Mouse (Mus musculus): Measurements from ENCODE around the gene Wdfy2. TPM values are rescaled to one million over a fixed set of nuclear protein-coding genes. Genes with fewer than 3 reads are reported as not detected.

Wdfy2 gene
- polyA plus RNA-seq, 1 experiment, result 0.56 TPM

GRCm38 (mm10) chr14:62842495-62842894, 5.0 kb downstream of the Wdfy2 start:
- peaks cover 35% of the 10 kb centered on the region for H3K4me1 ChIP-seq
- no peak for TF ChIP-seq GATA1 (IDR thresholded peaks at IDR 0.05; ENCODE audit: borderline replicate concordance, low read length)
- TF ChIP-seq FLI1 (IDR thresholded peaks at IDR 0.05; ENCODE audit: low read length), result no peak
- peaks cover 8% of the 10 kb centered on the region for H3K36me3 ChIP-seq (replicated peaks; ENCODE audit: low read length)
- peaks cover 6% of the 10 kb centered on the region for H3K27me3 ChIP-seq (replicated peaks)
- no peak overlapping the region for H3K4me3 ChIP-seq (replicated peaks)
- H3K9me3 ChIP-seq, result peaks cover 8% of the 10 kb centered on the region

GRCm38 (mm10) chr14:62842976-62843375, 5.5 kb downstream of the Wdfy2 start:
- no peak overlapping the region for H3K4me3 ChIP-seq (replicated peaks)
- peaks cover 8% of the 10 kb centered on the region for H3K9me3 ChIP-seq
- H3K27me3 ChIP-seq (replicated peaks), result peaks cover 3% of the 10 kb centered on the region
- peaks cover 33% of the 10 kb centered on the region for H3K4me1 ChIP-seq
- TF ChIP-seq FLI1 (IDR thresholded peaks at IDR 0.05; ENCODE audit: low read length) (no peak), GATA1 (IDR thresholded peaks at IDR 0.05; ENCODE audit: borderline replicate concordance, low read length) (no peak)
- peaks cover 8% of the 10 kb centered on the region for H3K36me3 ChIP-seq (replicated peaks; ENCODE audit: low read length)

- Histone ChIP-seq H3K9me3 (peaks cover 11% of the 10 kb centered on the region), H3K36me3 (replicated peaks; ENCODE audit: low read length) (peaks cover 8% of the 10 kb centered on the region), H3K4me1 (peaks cover 27% of the 10 kb centered on the region), H3K27me3 (replicated peaks) (peaks cover 2% of the 10 kb centered on the region), H3K4me3 (replicated peaks) (no peak overlapping the region)
- TF ChIP-seq FLI1 (IDR thresholded peaks at IDR 0.05; ENCODE audit: low read length), result no peak
These were observed 6.7 kb downstream of the Wdfy2 start for GRCm38 (mm10) chr14:62844226-62844625.

GRCm38 (mm10) chr14:62845011-62845840, 7.7 kb downstream of the Wdfy2 start:
- H3K4me3 ChIP-seq (replicated peaks), result peak overlapping the region; percentile 54
- H3K4me1 ChIP-seq, result peaks cover 27% of the 10 kb centered on the region
- TF ChIP-seq GATA1 (IDR thresholded peaks at IDR 0.05; ENCODE audit: borderline replicate concordance, low read length), result no peak
- no peak for TF ChIP-seq FLI1 (IDR thresholded peaks at IDR 0.05; ENCODE audit: low read length)
- peaks cover 8% of the 10 kb centered on the region for H3K36me3 ChIP-seq (replicated peaks; ENCODE audit: low read length)
- H3K9me3 ChIP-seq, result peaks cover 15% of the 10 kb centered on the region
- peaks cover 2% of the 10 kb centered on the region for H3K27me3 ChIP-seq (replicated peaks)

GRCm38 (mm10) chr14:62850980-62851379, 13.5 kb downstream of the Wdfy2 start:
- H3K4me1 ChIP-seq, result peaks cover 24% of the 10 kb centered on the region
- peaks cover 18% of the 10 kb centered on the region for H3K27me3 ChIP-seq (replicated peaks)
- H3K9me3 ChIP-seq, result peaks cover 6% of the 10 kb centered on the region; the same call in 1 of the 2 replicates
- TF ChIP-seq GATA1 (IDR thresholded peaks at IDR 0.05; ENCODE audit: borderline replicate concordance, low read length) (no peak), FLI1 (IDR thresholded peaks at IDR 0.05; ENCODE audit: low read length) (no peak)
- no peak overlapping the region for H3K4me3 ChIP-seq (replicated peaks)
- H3K36me3 ChIP-seq (replicated peaks; ENCODE audit: low read length), result no peaks in the 10 kb centered on the region

- Histone ChIP-seq H3K4me1 (peaks cover 38% of the 10 kb centered on the region), H3K36me3 (replicated peaks; ENCODE audit: low read length) (no peaks in the 10 kb centered on the region), H3K4me3 (replicated peaks) (no peak overlapping the region), H3K9me3 (peaks cover 6% of the 10 kb centered on the region; the same call in 1 of the 2 replicates), H3K27me3 (replicated peaks) (peaks cover 32% of the 10 kb centered on the region)
- TF ChIP-seq FLI1 (IDR thresholded peaks at IDR 0.05; ENCODE audit: low read length) (no peak), GATA1 (IDR thresholded peaks at IDR 0.05; ENCODE audit: borderline replicate concordance, low read length) (no peak)
These were observed 15.4 kb downstream of the Wdfy2 start for GRCm38 (mm10) chr14:62852840-62853239.

- Histone ChIP-seq H3K27me3 (replicated peaks) (peaks cover 34% of the 10 kb centered on the region), H3K4me3 (replicated peaks) (no peak overlapping the region), H3K36me3 (replicated peaks; ENCODE audit: low read length) (peaks cover 1% of the 10 kb centered on the region), H3K4me1 (peaks cover 53% of the 10 kb centered on the region), H3K9me3 (peaks cover 3% of the 10 kb centered on the region)
- no peak for TF ChIP-seq FLI1 (IDR thresholded peaks at IDR 0.05; ENCODE audit: low read length)
- TF ChIP-seq GATA1 (IDR thresholded peaks at IDR 0.05; ENCODE audit: borderline replicate concordance, low read length), result no peak
These were observed 17.8 kb downstream of the Wdfy2 start for GRCm38 (mm10) chr14:62855077-62855835.

- Histone ChIP-seq H3K9me3 (peaks cover 9% of the 10 kb centered on the region), H3K4me1 (peaks cover 50% of the 10 kb centered on the region), H3K36me3 (replicated peaks; ENCODE audit: low read length) (peaks cover 5% of the 10 kb centered on the region), H3K4me3 (replicated peaks) (no peak overlapping the region), H3K27me3 (replicated peaks) (peaks cover 39% of the 10 kb centered on the region)
- TF ChIP-seq FLI1 (IDR thresholded peaks at IDR 0.05; ENCODE audit: low read length), result no peak
- no peak for TF ChIP-seq GATA1 (IDR thresholded peaks at IDR 0.05; ENCODE audit: borderline replicate concordance, low read length)
These were observed 18.4 kb downstream of the Wdfy2 start for GRCm38 (mm10) chr14:62855863-62856262.

- H3K4me1 ChIP-seq, result peaks cover 45% of the 10 kb centered on the region
- peaks cover 16% of the 10 kb centered on the region for H3K9me3 ChIP-seq
- H3K27me3 ChIP-seq (replicated peaks), result peaks cover 40% of the 10 kb centered on the region
- H3K4me3 ChIP-seq (replicated peaks), result no peak overlapping the region
- H3K36me3 ChIP-seq (replicated peaks; ENCODE audit: low read length), result peaks cover 9% of the 10 kb centered on the region
- no peak for TF ChIP-seq GATA1 (IDR thresholded peaks at IDR 0.05; ENCODE audit: borderline replicate concordance, low read length)
- TF ChIP-seq FLI1 (IDR thresholded peaks at IDR 0.05; ENCODE audit: low read length), result no peak
These were observed 19.0 kb downstream of the Wdfy2 start for GRCm38 (mm10) chr14:62856490-62856889.

GRCm38 (mm10) chr14:62857879-62858278, 20.4 kb downstream of the Wdfy2 start:
- TF ChIP-seq GATA1 (IDR thresholded peaks at IDR 0.05; ENCODE audit: borderline replicate concordance, low read length), result no peak
- TF ChIP-seq FLI1 (IDR thresholded peaks at IDR 0.05; ENCODE audit: low read length), result no peak
- peaks cover 14% of the 10 kb centered on the region for H3K36me3 ChIP-seq (replicated peaks; ENCODE audit: low read length)
- H3K9me3 ChIP-seq, result peaks cover 21% of the 10 kb centered on the region
- peaks cover 47% of the 10 kb centered on the region for H3K4me1 ChIP-seq
- peak overlapping the region; percentile 4 for H3K4me3 ChIP-seq (replicated peaks)
- peaks cover 37% of the 10 kb centered on the region for H3K27me3 ChIP-seq (replicated peaks)
